Comparison of ENCODE assay signal across 20 mouse cellular contexts in the genomic region with DNA sequence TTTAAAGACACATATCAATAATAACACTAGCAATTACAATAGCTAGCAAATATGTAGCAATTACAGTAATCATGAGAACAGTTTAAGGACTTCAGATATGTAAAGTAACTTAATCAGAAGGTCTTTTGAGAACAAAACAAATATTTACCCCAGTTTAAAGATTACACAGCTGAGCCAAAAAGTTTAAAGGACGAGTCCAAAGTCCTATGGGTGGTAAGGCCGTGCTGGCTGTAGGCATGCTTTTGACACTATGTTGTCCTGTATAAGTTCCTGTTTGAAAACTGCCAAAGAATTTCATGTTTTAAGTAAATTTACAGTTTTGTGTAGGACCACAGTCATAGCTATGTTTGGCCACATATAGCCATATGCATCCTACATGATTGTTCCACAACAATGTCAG.
DNase-seq lines count a peak whose midpoint lies in the region; ATAC-seq lines count a peak whose summit lies in the region.
"Had no signal": no experiment of that assay in that cellular context is flagged by ENCODE, and none has a peak within 500 bp of the region (broad histone marks: within the 10 kb centered on the region; RNA-seq: fewer than 3 reads in every experiment).

No protein-coding gene starts in this region.

- no peaks in the 10 kb centered on the region for H3K27me3 ChIP-seq in intestine, embryonic 15.5 days (replicated peaks)
- no peaks in the 10 kb centered on the region for H3K27me3 ChIP-seq in intestine, embryonic 16.5 days (replicated peaks; ENCODE audit: control insufficient read depth, insufficient read depth, low read length)
- no peaks in the 10 kb centered on the region for H3K27me3 ChIP-seq in liver, embryonic 12.5 days (replicated peaks)
- no peaks in the 10 kb centered on the region for H3K27me3 ChIP-seq in stomach, embryonic 14.5 days (ENCODE audit: control insufficient read depth, insufficient read depth, low read length)
- H3K27me3 ChIP-seq: forebrain, embryonic 15.5 days; hindbrain, embryonic 12.5 days had no signal

- no peak overlapping the region for H3K4me3 ChIP-seq in intestine, embryonic 15.5 days (replicated peaks)
- H3K4me3 ChIP-seq in intestine, embryonic 16.5 days (ENCODE audit: low read length): no peak overlapping the region
- H3K4me3 ChIP-seq in liver, embryonic 12.5 days: no peak overlapping the region
- no peak overlapping the region for H3K4me3 ChIP-seq in stomach, embryonic 14.5 days (ENCODE audit: low read depth, low read length)
- H3K4me3 ChIP-seq: forebrain, embryonic 15.5 days; hindbrain, embryonic 12.5 days; left cerebral cortex, adult 2 months had no signal

- intact Hi-C loops in heart, postnatal 25 days (cut with DNase I): no loop called here

- H3K4me2 ChIP-seq in intestine, embryonic 15.5 days (replicated peaks): no peak overlapping the region
- 0 out of 2 replicates have a peak overlapping the region, but pooled peaks have one; percentile 6 for H3K4me2 ChIP-seq in intestine, embryonic 16.5 days (ENCODE audit: low read depth, low read length)
- no peak overlapping the region for H3K4me2 ChIP-seq in liver, embryonic 12.5 days
- H3K4me2 ChIP-seq in stomach, embryonic 14.5 days (replicated peaks; ENCODE audit: low read depth, low read length): no peak overlapping the region
- H3K4me2 ChIP-seq: forebrain, embryonic 15.5 days; hindbrain, embryonic 12.5 days had no signal

- 48% methylated on average over 2 of the region's 2 CpGs for WGBS in intestine, embryonic 15.5 days
- WGBS in intestine, embryonic 16.5 days: 45% methylated on average over 2 of the region's 2 CpGs
- 54% methylated on average over 2 of the region's 2 CpGs for WGBS in liver, embryonic 12.5 days (ENCODE audit: insufficient replicate concordance)
- WGBS in stomach, embryonic 14.5 days: 58% methylated on average over 2 of the region's 2 CpGs

- H3K36me3 ChIP-seq in intestine, embryonic 15.5 days: no peaks in the 10 kb centered on the region
- H3K36me3 ChIP-seq in intestine, embryonic 16.5 days (ENCODE audit: control insufficient read depth, insufficient read depth, low read length): no peaks in the 10 kb centered on the region
- H3K36me3 ChIP-seq in liver, embryonic 12.5 days: no peaks in the 10 kb centered on the region
- H3K36me3 ChIP-seq in stomach, embryonic 14.5 days (ENCODE audit: control insufficient read depth, insufficient read depth, low read length): no peaks in the 10 kb centered on the region
- H3K36me3 ChIP-seq: forebrain, embryonic 15.5 days; hindbrain, embryonic 12.5 days had no signal

- no peaks in the 10 kb centered on the region for H3K4me1 ChIP-seq in intestine, embryonic 15.5 days (replicated peaks)
- no peaks in the 10 kb centered on the region for H3K4me1 ChIP-seq in intestine, embryonic 16.5 days (ENCODE audit: control insufficient read depth, insufficient read depth, low read length)
- H3K4me1 ChIP-seq in liver, embryonic 12.5 days: no peaks in the 10 kb centered on the region
- no peaks in the 10 kb centered on the region for H3K4me1 ChIP-seq in stomach, embryonic 14.5 days (ENCODE audit: control insufficient read depth, insufficient read depth, low read length)
- H3K4me1 ChIP-seq: forebrain, embryonic 15.5 days; hindbrain, embryonic 12.5 days had no signal

- no peak overlapping the region for H3K27ac ChIP-seq in intestine, embryonic 15.5 days
- H3K27ac ChIP-seq in intestine, embryonic 16.5 days (ENCODE audit: low read length): no peak overlapping the region
- H3K27ac ChIP-seq in liver, embryonic 12.5 days: no peak overlapping the region
- no peak overlapping the region for H3K27ac ChIP-seq in stomach, embryonic 14.5 days (ENCODE audit: low read length)
- H3K27ac ChIP-seq: forebrain, embryonic 15.5 days; hindbrain, embryonic 12.5 days; left cerebral cortex, adult 2 months had no signal

- H3K9ac ChIP-seq in intestine, embryonic 15.5 days: no peak overlapping the region
- no peak overlapping the region for H3K9ac ChIP-seq in intestine, embryonic 16.5 days (ENCODE audit: low read depth, low read length)
- no peak overlapping the region for H3K9ac ChIP-seq in liver, embryonic 12.5 days
- no peak overlapping the region for H3K9ac ChIP-seq in stomach, embryonic 14.5 days (replicated peaks; ENCODE audit: low read depth, low read length)
- H3K9ac ChIP-seq: forebrain, embryonic 15.5 days; hindbrain, embryonic 12.5 days had no signal

- peak; percentile 94 for ATAC-seq in intestine, embryonic 15.5 days
- ATAC-seq in intestine, embryonic 16.5 days: peak; percentile 88
- ATAC-seq in liver, embryonic 12.5 days: peak; percentile 72
- ATAC-seq in stomach, embryonic 14.5 days (ENCODE audit: insufficient number of reproducible peaks, insufficient read depth, low FRiP score, low read depth): 0 out of 2 replicates have a peak, but pooled peaks have one; percentile 53
- ATAC-seq: forebrain, embryonic 15.5 days; inflammation-experienced regulatory T-cells, adult 6 months; midbrain, embryonic 16.5 days had no signal

- no peaks in the 10 kb centered on the region for H3K9me3 ChIP-seq in intestine, embryonic 15.5 days
- no peaks in the 10 kb centered on the region for H3K9me3 ChIP-seq in intestine, embryonic 16.5 days (ENCODE audit: control insufficient read depth, low read length)
- H3K9me3 ChIP-seq in liver, embryonic 12.5 days (replicated peaks): no peaks in the 10 kb centered on the region
- H3K9me3 ChIP-seq in stomach, embryonic 14.5 days (ENCODE audit: control insufficient read depth, low read depth, low read length): no peaks in the 10 kb centered on the region
- H3K9me3 ChIP-seq: forebrain, embryonic 15.5 days; hindbrain, embryonic 12.5 days had no signal

- no peak for DNase-seq in ovary, postnatal 10 days (ENCODE audit: low spot score)
- no peak for DNase-seq in adrenal gland, adult 8-10 months
- DNase-seq in heart, postnatal 25 days (ENCODE audit: low spot score): no peak
- DNase-seq: adrenal gland, postnatal 10 days; cerebellum, adult 9-10 months; gastrocnemius, postnatal 25 days; left cerebral cortex, postnatal 4 days; lung, adult 18-20 months; lung, postnatal 36 days; retina, postnatal 1 day; thymus, postnatal 14 days had no signal
